Mouse (Mus musculus) hindbrain, postnatal 0 days (tissue): Measurements from ENCODE around the gene Adora2a. TPM values are rescaled to one million over a fixed set of nuclear protein-coding genes. Genes with fewer than 3 reads are reported as not detected.
"Not testable (repeated sequence)": the region's sequence is repeated elsewhere in the genome, so short reads cannot be mapped to it uniquely, and the experiment has no call there.

Experiments used
- ATAC-seq: fragments of 200-750 bp; cut with Nextera tagmentation; 2 replicates; pipeline ENCODE4 v1.8.0; 2017; ENCODE audit warnings: mild to moderate bottlenecking, moderate TSS enrichment, moderate library complexity
- DNase-seq: peaks from one replicate; pipeline ENCODE4 v3.0.0-alpha.2; 2015; ENCODE audit warnings: low spot score
- H3K27ac ChIP-seq: fragments of 300-500 bp; sonication (generic); 2 replicates; pipeline ENCODE4 v1.5.1; 2014; ENCODE audit warnings: mild to moderate bottlenecking
- H3K27me3 ChIP-seq: fragments of 300-500 bp; sonication (generic); 2 replicates; pipeline ENCODE4 v1.6.1; 2014; ENCODE audit warnings: low read length, mixed read lengths; ENCODE audit not compliant: insufficient read depth
- H3K36me3 ChIP-seq: fragments of 300-500 bp; sonication (generic); 2 replicates; pipeline ENCODE4 v1.6.1; 2014; ENCODE audit warnings: low read length, mixed read lengths; ENCODE audit not compliant: insufficient read depth
- H3K4me1 ChIP-seq: fragments of 300-500 bp; sonication (generic); 2 replicates; pipeline ENCODE4 v1.6.1; 2014; ENCODE audit warnings: antibody characterized with exemption, low read length, mixed read lengths; ENCODE audit not compliant: insufficient read depth
- H3K4me2 ChIP-seq: fragments of 300-500 bp; sonication (generic); 2 replicates; pipeline ENCODE4 v1.6.1; 2014; ENCODE audit warnings: low read depth, mild to moderate bottlenecking, low read length, moderate library complexity, mixed read lengths
- H3K4me3 ChIP-seq: fragments of 300-500 bp; sonication (generic); 2 replicates; pipeline ENCODE4 v1.5.1; 2014; ENCODE audit warnings: low read length
- H3K9ac ChIP-seq: fragments of 300-500 bp; sonication (generic); replicated peaks from 2 replicates; pipeline ENCODE4 v1.6.1; 2014; ENCODE audit warnings: mild to moderate bottlenecking, low read length, moderate library complexity, mixed read lengths
- H3K9me3 ChIP-seq: fragments of 300-500 bp; sonication (generic); 2 replicates; pipeline ENCODE4 v1.6.1; 2016; ENCODE audit warnings: low read length, mixed read lengths
- CTCF ChIP-seq: IDR thresholded peaks from 2 replicates; pipeline ENCODE4 v1.5.1; 2016; ENCODE audit warnings: antibody characterized with exemption, control low read depth, low read depth
- WGBS: fragments of 180-500 bp; shearing (Covaris S2); extraction: QIAGEN DNeasy Blood & Tissue Kit; methylation state at CpG from one replicate; pipeline ENCODE4 v1.1.7; 2014; 5-methylcytosine and 5-hydroxymethylcytosine counted together
- polyA plus RNA-seq: library from polyadenylated mRNA; unstranded; fragments of >200 nt; fragmentation: Nextera tagmentation; extraction: Ambion mirVana; gene quantifications from 2 replicates; pipeline ENCODE4 v1.2.1, GENCODE M21; 2015
- total RNA-seq: library from RNA; depleted of rRNA; stranded (reverse); fragments of >200 nt; gene quantifications from 2 replicates; pipeline ENCODE4 v1.2.3, GENCODE M21; 2014; rRNA removed

Gene Adora2a
- total and polyA plus RNA-seq, 2 experiments from 2014 or later, result 1.7 to 4.7 TPM

- DNase-seq (peak; percentile 7), ATAC-seq (no peak)
- Histone ChIP-seq H3K9me3 (no peaks in the 10 kb centered on the region), H3K27me3 (no peaks in the 10 kb centered on the region), H3K4me1 (peaks cover 4% of the 10 kb centered on the region; the same call in 1 of the 2 replicates), H3K4me2 (0 out of 2 replicates have a peak overlapping the region, but pooled peaks have one; percentile 1), H3K27ac (no peak overlapping the region), H3K4me3 (no peak overlapping the region), H3K36me3 (no peaks in the 10 kb centered on the region), H3K9ac (no peak overlapping the region)
- whole genome bisulfite sequencing, result 66% methylated on average over 6 of the region's 6 CpGs
- no peak for TF ChIP-seq CTCF
Observed at GRCm38 (mm10) chr10:75365231-75365633, 48.6 kb downstream of the Adora2a start.

GRCm38 (mm10) chr10:75373655-75374351 lies 57.1 kb downstream of the Adora2a start:
- not testable (repeated sequence) for H3K4me1 ChIP-seq, H3K9ac ChIP-seq, H3K4me2 ChIP-seq, H3K9me3 ChIP-seq, H3K27ac ChIP-seq, H3K27me3 ChIP-seq, H3K36me3 ChIP-seq, H3K4me3 ChIP-seq
- 65% methylated on average over 12 of the region's 19 CpGs for WGBS
- ATAC-seq, result peak; percentile 86
- DNase-seq, result peak; percentile 7

- Histone ChIP-seq H3K4me1 (no peaks in the 10 kb centered on the region), H3K4me3 (no peak overlapping the region), H3K9ac (no peak overlapping the region), H3K27me3 (no peaks in the 10 kb centered on the region), H3K9me3 (no peaks in the 10 kb centered on the region), H3K36me3 (no peaks in the 10 kb centered on the region), H3K27ac (no peak overlapping the region), H3K4me2 (no peak overlapping the region)
- DNase-seq, result no peak
- no peak for TF ChIP-seq CTCF
- no peak for ATAC-seq
- WGBS, result 73% methylated on average over 10 of the region's 10 CpGs
Observed at GRCm38 (mm10) chr10:75378688-75379087, 62.0 kb downstream of the Adora2a start.

Other genes starting within 250 kb of the Adora2a start
- 36.3 and 42.2 TPM in 2 replicates for gene Specc1l, start 104.8 kb upstream of the Adora2a start, total RNA-seq
- gene Specc1l, start 104.8 kb upstream of the Adora2a start, polyA plus RNA-seq, result 22.3 and 23.4 TPM in 2 replicates
- 0.26 and 0.50 TPM in 2 replicates for gene Upb1, start 84.2 kb downstream of the Adora2a start, total RNA-seq
- 0.71 and 1.4 TPM in 2 replicates for gene Upb1, start 84.2 kb downstream of the Adora2a start, polyA plus RNA-seq
- gene Snrpd3, start 200.7 kb downstream of the Adora2a start, total RNA-seq, result 16.4 and 18.0 TPM in 2 replicates
- 133 and 135 TPM in 2 replicates for gene Snrpd3, start 200.7 kb downstream of the Adora2a start, polyA plus RNA-seq
- gene Gucd1, start 201.1 kb downstream of the Adora2a start, total RNA-seq, result 42.3 and 44.3 TPM in 2 replicates
- 12.6 and 15.6 TPM in 2 replicates for gene Gucd1, start 201.1 kb downstream of the Adora2a start, polyA plus RNA-seq
- gene Lrrc75b, start 243.5 kb downstream of the Adora2a start, total RNA-seq, result 30.3 and 31.4 TPM in 2 replicates
- 26.0 and 26.4 TPM in 2 replicates for gene Lrrc75b, start 243.5 kb downstream of the Adora2a start, polyA plus RNA-seq
- 3.2 and 7.6 TPM in 2 replicates for gene Ggt1, start 244.7 kb downstream of the Adora2a start, total RNA-seq
- gene Ggt1, start 244.7 kb downstream of the Adora2a start, polyA plus RNA-seq, result 1.0 and 1.2 TPM in 2 replicates